Mouse (Mus musculus) urinary bladder, postnatal 4 days (tissue): ENCODE results near the gene Olfr1093.

ENCODE experiments used
- DNase-seq, 2 experiments: peaks; one replicate each; pipeline ENCODE4 v3.0.0; 2021 to 2022; ENCODE audit warnings: low spot score in 2 of 2

The Olfr1093 gene

DNA sequence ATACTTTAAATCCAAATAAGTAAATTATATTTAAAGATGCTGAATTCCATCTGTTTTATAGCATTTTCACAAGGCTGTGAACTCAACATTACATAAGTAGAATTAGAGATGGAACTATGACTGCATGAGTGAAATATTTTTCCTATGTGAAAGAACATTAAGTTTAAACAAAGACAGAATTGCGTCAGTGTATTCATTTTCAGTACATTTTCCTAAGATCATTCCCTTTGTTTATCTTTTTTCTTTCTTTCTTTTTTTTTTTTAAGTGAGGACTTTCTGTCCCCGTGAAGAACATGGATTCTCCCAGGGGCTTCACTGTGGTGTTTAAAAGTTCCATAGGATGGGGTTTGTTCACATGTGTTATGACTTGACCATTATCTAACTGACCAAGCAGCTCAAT is at the start of gene Olfr1093:
Gene Olfr1093, plus strand, starts transcription at position 301 of the 400 bp plus-strand sequence.
- DNase-seq, result no peak

DNA sequence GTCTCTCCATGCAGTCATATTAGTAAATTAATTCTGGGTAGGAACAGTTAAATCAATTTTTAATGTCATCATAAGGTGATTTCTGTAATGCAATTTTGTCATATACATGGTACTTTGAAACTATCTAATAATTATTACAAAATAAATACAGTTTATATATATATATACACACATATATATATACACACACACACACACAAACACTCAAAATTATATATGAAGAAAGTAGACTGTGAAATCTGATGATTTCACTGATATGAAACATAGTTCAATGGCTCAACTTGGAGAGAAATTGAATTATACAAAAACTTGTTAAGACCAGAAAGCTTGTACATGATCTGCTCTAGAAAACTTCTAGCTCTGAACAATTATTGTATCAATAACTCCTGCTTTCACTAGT is 48.7 kb upstream of the Olfr1093 start, which contains the start of gene Olfr1089:
Gene Olfr1089, minus strand, starts transcription at position 101 of the 400 bp plus-strand sequence.
- no peak for DNase-seq

- no peak for DNase-seq
Observed at GRCm38 (mm10) chr2:86758893-86759292, 23.4 kb upstream of the Olfr1093 start, which contains the start of gene Olfr1090. TSS of gene Olfr1090 (minus strand) at chr2:86758993.

DNA sequence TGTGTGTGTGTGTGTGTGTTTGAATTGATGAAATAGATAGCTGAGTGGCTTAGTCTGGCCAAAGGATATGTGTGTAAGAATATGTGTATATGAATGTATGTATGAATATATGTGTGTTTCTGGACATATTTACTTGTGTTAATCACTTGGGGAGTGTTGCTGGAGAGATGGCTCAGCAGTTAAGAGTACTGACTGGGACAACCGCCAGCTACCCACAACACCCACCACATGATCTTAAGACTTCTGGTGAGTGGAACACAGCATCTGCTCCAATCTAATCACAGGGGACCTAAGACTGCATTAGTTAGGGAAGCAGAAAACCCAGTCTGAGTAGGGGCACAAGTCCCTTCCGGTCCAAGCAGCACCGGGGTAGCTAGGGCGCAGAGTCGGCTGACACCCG is 21.2 kb upstream of the Olfr1093 start:
- DNase-seq, result no peak

GRCm38 (mm10) chr2:86809918-86810317 is 27.6 kb downstream of the Olfr1093 start, which contains the start of gene Olfr141:
TSS of gene Olfr141 (minus strand) at chr2:86810018.
- no peak for DNase-seq

- no peak for DNase-seq
Observed at GRCm38 (mm10) chr2:86824363-86824762, 42.1 kb downstream of the Olfr1093 start, which contains the start of gene Olfr1094. TSS of gene Olfr1094 (plus strand) at chr2:86824663.
